Mouse (Mus musculus): Measurements from ENCODE around the gene L3mbtl3. TPM values are rescaled to one million over a fixed set of nuclear protein-coding genes. Genes with fewer than 3 reads are reported as not detected.

The L3mbtl3 gene
- polyA plus RNA-seq, 1 experiment from 2014 or later = 18.0 TPM

- Histone ChIP-seq H3K27ac (ENCODE audit: low read depth, low read length) (no peak overlapping the region), H3K27me3 (replicated peaks; ENCODE audit: control insufficient read depth, insufficient read depth, low read length) (no peaks in the 10 kb centered on the region), H3K9ac (ENCODE audit: low read length) (no peak overlapping the region), H3K4me2 (ENCODE audit: low read length) (no peak overlapping the region), H3K36me3 (ENCODE audit: control insufficient read depth, insufficient read depth, low read length) (no peaks in the 10 kb centered on the region), H3K4me1 (ENCODE audit: control insufficient read depth, insufficient read depth, low read length) (no peaks in the 10 kb centered on the region), H3K9me3 (replicated peaks; ENCODE audit: control insufficient read depth, low read length) (no peaks in the 10 kb centered on the region), H3K4me3 (ENCODE audit: low read depth, low read length) (no peak overlapping the region)
- DNase-seq (ENCODE audit: low spot score) (no peak), ATAC-seq (no peak)
- 71% methylated on average over 1 of the region's 1 CpGs for WGBS
These were observed 136.7 kb downstream of the L3mbtl3 start for GRCm38 (mm10) chr10:26239090-26239489.

- no peak overlapping the region for H3K4me2 ChIP-seq (ENCODE audit: low read length)
- DNase-seq (ENCODE audit: low spot score) (no peak), ATAC-seq (no peak)
- no peaks in the 10 kb centered on the region for H3K27me3 ChIP-seq (replicated peaks; ENCODE audit: control insufficient read depth, insufficient read depth, low read length)
- WGBS = 62% methylated on average over 4 of the region's 4 CpGs
- H3K4me3 ChIP-seq (ENCODE audit: low read depth, low read length) = no peak overlapping the region
- H3K9ac ChIP-seq (ENCODE audit: low read length) = no peak overlapping the region
- no peaks in the 10 kb centered on the region for H3K9me3 ChIP-seq (replicated peaks; ENCODE audit: control insufficient read depth, low read length)
- H3K27ac ChIP-seq (ENCODE audit: low read depth, low read length) = no peak overlapping the region
- H3K36me3 ChIP-seq (ENCODE audit: control insufficient read depth, insufficient read depth, low read length) = no peaks in the 10 kb centered on the region
- H3K4me1 ChIP-seq (ENCODE audit: control insufficient read depth, insufficient read depth, low read length) = no peaks in the 10 kb centered on the region
These were observed 137.2 kb downstream of the L3mbtl3 start for GRCm38 (mm10) chr10:26238559-26238958.

GRCm38 (mm10) chr10:26232071-26232653 lies 143.6 kb downstream of the L3mbtl3 start:
- Histone ChIP-seq H3K4me3 (ENCODE audit: low read depth, low read length) (no peak overlapping the region), H3K27me3 (replicated peaks; ENCODE audit: control insufficient read depth, insufficient read depth, low read length) (no peaks in the 10 kb centered on the region), H3K9me3 (replicated peaks; ENCODE audit: control insufficient read depth, low read length) (no peaks in the 10 kb centered on the region), H3K9ac (ENCODE audit: low read length) (no peak overlapping the region), H3K27ac (ENCODE audit: low read depth, low read length) (no peak overlapping the region), H3K36me3 (ENCODE audit: control insufficient read depth, insufficient read depth, low read length) (no peaks in the 10 kb centered on the region), H3K4me2 (ENCODE audit: low read length) (no peak overlapping the region), H3K4me1 (ENCODE audit: control insufficient read depth, insufficient read depth, low read length) (no peaks in the 10 kb centered on the region)
- WGBS = 86% methylated on average over 3 of the region's 3 CpGs
- ATAC-seq (no peak), DNase-seq (ENCODE audit: low spot score) (no peak)

DNA sequence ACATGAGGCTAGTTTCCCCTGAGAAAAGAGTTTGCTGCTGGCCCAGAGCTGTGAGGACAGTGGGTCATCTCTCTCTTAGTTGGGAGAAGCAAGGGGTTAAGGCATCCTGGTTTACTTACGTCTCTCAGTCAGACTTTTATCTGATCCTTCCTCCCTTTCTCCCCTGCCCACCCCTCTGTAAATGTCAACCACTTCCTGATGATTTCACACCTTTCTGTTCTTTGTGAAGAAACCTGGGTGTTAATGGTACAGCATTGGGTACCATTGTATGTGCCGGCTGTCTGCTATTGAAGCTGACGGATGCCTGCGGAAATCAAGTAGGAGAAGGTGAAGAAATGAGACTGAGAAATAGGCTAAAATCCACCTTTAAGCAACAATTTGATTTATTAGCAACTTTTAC lies 146.3 kb downstream of the L3mbtl3 start, which contains the start of gene Samd3:
Samd3 (plus strand) TSS at position 220 of the 400 bp plus-strand sequence.
- Histone ChIP-seq H3K27ac (ENCODE audit: low read depth, low read length) (no peak within 1 kb of the TSS), H3K36me3 (ENCODE audit: control insufficient read depth, insufficient read depth, low read length) (no peaks in the 10 kb centered on the region), H3K9me3 (replicated peaks; ENCODE audit: control insufficient read depth, low read length) (no peaks in the 10 kb centered on the region), H3K4me3 (ENCODE audit: low read depth, low read length) (no peak within 1 kb of the TSS), H3K4me2 (ENCODE audit: low read length) (no peak within 1 kb of the TSS), H3K9ac (ENCODE audit: low read length) (no peak within 1 kb of the TSS), H3K4me1 (ENCODE audit: control insufficient read depth, insufficient read depth, low read length) (no peaks in the 10 kb centered on the region), H3K27me3 (replicated peaks; ENCODE audit: control insufficient read depth, insufficient read depth, low read length) (no peaks in the 10 kb centered on the region)
- 82% methylated on average over 4 of the region's 4 CpGs for WGBS
- no peak for DNase-seq (ENCODE audit: low spot score)
- no peak for ATAC-seq

DNA sequence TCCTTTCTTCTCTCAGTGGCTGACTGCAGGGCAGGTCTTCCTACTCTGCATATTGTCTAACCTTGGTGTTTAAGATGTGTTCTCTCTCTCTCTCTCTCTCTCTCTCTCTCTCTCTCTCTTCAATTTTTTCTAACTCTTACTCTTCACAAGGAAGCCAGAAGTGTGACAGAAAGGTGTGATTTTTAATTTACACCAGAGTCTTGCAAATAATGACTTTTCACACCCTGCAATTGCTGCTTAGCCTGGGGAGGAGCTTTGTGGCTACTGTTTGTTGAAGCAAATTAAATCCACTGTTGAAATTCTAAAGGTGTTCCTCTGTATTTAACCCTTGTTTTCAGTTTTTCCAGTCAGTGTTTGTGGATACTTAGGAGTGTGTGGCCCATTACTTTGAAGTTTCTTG lies 147.6 kb downstream of the L3mbtl3 start:
- H3K4me1 ChIP-seq (ENCODE audit: control insufficient read depth, insufficient read depth, low read length) = no peaks in the 10 kb centered on the region
- no peaks in the 10 kb centered on the region for H3K36me3 ChIP-seq (ENCODE audit: control insufficient read depth, insufficient read depth, low read length)
- no peak overlapping the region for H3K27ac ChIP-seq (ENCODE audit: low read depth, low read length)
- no peak overlapping the region for H3K4me2 ChIP-seq (ENCODE audit: low read length)
- DNase-seq (ENCODE audit: low spot score) (peak; percentile 45), ATAC-seq (no peak)
- no peaks in the 10 kb centered on the region for H3K9me3 ChIP-seq (replicated peaks; ENCODE audit: control insufficient read depth, low read length)
- no peak overlapping the region for H3K9ac ChIP-seq (ENCODE audit: low read length)
- no peak overlapping the region for H3K4me3 ChIP-seq (ENCODE audit: low read depth, low read length)
- H3K27me3 ChIP-seq (replicated peaks; ENCODE audit: control insufficient read depth, insufficient read depth, low read length) = no peaks in the 10 kb centered on the region

- no peak overlapping the region for H3K9ac ChIP-seq (ENCODE audit: low read length)
- no peak overlapping the region for H3K27ac ChIP-seq (ENCODE audit: low read depth, low read length)
- DNase-seq (ENCODE audit: low spot score) (no peak), ATAC-seq (no peak)
- no peaks in the 10 kb centered on the region for H3K9me3 ChIP-seq (replicated peaks; ENCODE audit: control insufficient read depth, low read length)
- H3K4me1 ChIP-seq (ENCODE audit: control insufficient read depth, insufficient read depth, low read length) = no peaks in the 10 kb centered on the region
- no peak overlapping the region for H3K4me2 ChIP-seq (ENCODE audit: low read length)
- H3K36me3 ChIP-seq (ENCODE audit: control insufficient read depth, insufficient read depth, low read length) = no peaks in the 10 kb centered on the region
- WGBS = 73% methylated on average over 2 of the region's 2 CpGs
- H3K27me3 ChIP-seq (replicated peaks; ENCODE audit: control insufficient read depth, insufficient read depth, low read length) = no peaks in the 10 kb centered on the region
- H3K4me3 ChIP-seq (ENCODE audit: low read depth, low read length) = no peak overlapping the region
These were observed 149.0 kb downstream of the L3mbtl3 start for GRCm38 (mm10) chr10:26226734-26227133.

DNA sequence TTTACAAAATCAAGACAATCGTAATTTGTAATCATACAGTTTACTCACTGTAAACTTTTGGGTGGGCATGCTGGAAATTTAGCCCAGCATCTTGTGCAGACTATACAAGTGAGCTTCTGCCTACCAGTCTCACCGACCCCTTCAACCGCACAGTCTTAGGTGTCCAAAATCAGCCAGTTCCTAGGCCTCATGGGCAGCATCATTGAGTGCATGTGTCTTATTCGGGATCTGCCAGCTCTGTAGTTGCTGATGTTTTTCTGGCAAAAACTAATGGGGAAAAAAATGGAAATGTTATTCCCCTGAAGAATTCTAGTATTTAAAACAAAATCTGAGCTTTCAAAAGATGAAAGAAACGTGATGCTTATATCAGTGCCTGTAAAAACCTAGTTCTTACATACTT lies 149.5 kb downstream of the L3mbtl3 start:
- WGBS = 92% methylated on average over 5 of the region's 5 CpGs
- Histone ChIP-seq H3K9ac (ENCODE audit: low read length) (no peak overlapping the region), H3K36me3 (ENCODE audit: control insufficient read depth, insufficient read depth, low read length) (no peaks in the 10 kb centered on the region), H3K4me2 (ENCODE audit: low read length) (no peak overlapping the region), H3K27ac (ENCODE audit: low read depth, low read length) (no peak overlapping the region), H3K4me3 (ENCODE audit: low read depth, low read length) (no peak overlapping the region), H3K4me1 (ENCODE audit: control insufficient read depth, insufficient read depth, low read length) (no peaks in the 10 kb centered on the region), H3K27me3 (replicated peaks; ENCODE audit: control insufficient read depth, insufficient read depth, low read length) (no peaks in the 10 kb centered on the region), H3K9me3 (replicated peaks; ENCODE audit: control insufficient read depth, low read length) (no peaks in the 10 kb centered on the region)
- no peak for DNase-seq (ENCODE audit: low spot score)
- ATAC-seq = no peak

Small RNA genes lying within 50 kb of the gene (microRNA-seq; reads per million reads assigned to microRNA genes)
- gene Gm27754 = not detected

Other genes starting within 250 kb of the L3mbtl3 start
- gene Samd3, start 146.3 kb downstream of the L3mbtl3 start, polyA plus RNA-seq (2014; fragmentation: Nextera tagmentation; extraction: Ambion mirVana) = 6.7 and 10.5 TPM in 2 replicates